Mouse (Mus musculus) E14TG2a.4 (cell line): ENCODE data around the gene Gm10382.

Experiments
- CTCF ChIP-seq: conservative IDR thresholded peaks from 2 replicates; pipeline ENCODE4 v1.5.1; 2014; ENCODE audit warnings: low read length
- POU5F1 ChIP-seq: IDR thresholded peaks from 2 replicates; pipeline ENCODE4 v1.6.1; 2014; ENCODE audit warnings: low read length, borderline replicate concordance

- TF ChIP-seq CTCF, result no peak
- no peak for TF ChIP-seq POU5F1
Observed at GRCm38 (mm10) chr5:125392977-125393621, 4.0 kb downstream of the Gm10382 start.
